Comparison of ENCODE assay signal across 8 mouse cellular contexts in the genomic region with DNA sequence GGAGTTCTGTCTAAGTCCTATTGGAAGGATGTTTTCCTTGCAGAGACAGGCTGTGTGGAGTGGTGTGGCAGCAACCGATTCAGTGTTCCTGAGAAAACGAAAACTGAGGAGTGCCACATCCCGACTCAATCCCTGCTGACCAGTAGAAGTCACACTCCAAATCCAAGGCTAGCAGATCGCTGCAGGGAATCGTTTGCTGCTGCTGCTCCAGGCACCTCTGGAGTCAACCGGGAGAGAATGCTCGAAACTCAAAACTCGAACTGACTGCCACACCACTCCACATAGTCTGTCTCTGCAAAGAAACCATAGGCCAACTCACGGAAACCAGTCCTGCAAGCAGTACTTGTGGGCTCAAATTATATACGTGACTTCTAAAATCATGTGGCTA. TPM values are rescaled to one million over a fixed set of nuclear protein-coding genes. Genes with fewer than 3 reads are reported as not detected.
DNase-seq lines count a peak whose midpoint lies in the region; ATAC-seq and TF ChIP-seq lines count a peak whose summit lies in the region.

No protein-coding gene starts in this region.

- H3K27ac ChIP-seq in layer of hippocampus, adult 2 months = peak overlapping the region; percentile 92
- peak overlapping the region; percentile 97 for H3K27ac ChIP-seq in embryonic facial prominence, embryonic 10.5 days (replicated peaks)
- no peak overlapping the region for H3K27ac ChIP-seq in limb, embryonic 14.5 days (replicated peaks; ENCODE audit: low read depth, low read length)

- peak overlapping the region; percentile 59 for H3K4me2 ChIP-seq in limb, embryonic 14.5 days (replicated peaks; ENCODE audit: low read depth, low read length, severe bottlenecking)
- H3K4me2 ChIP-seq in myocyte (ENCODE audit: low read depth) = peak overlapping the region; percentile 92

- no peak for TF ChIP-seq POLR2A in limb, embryonic 14.5 days (IDR thresholded peaks at IDR 0.05; ENCODE audit: borderline replicate concordance, extremely low read depth, insufficient read depth, insufficient read length)
- TF ChIP-seq POLR2A in myocyte (IDR thresholded peaks at IDR 0.05; ENCODE audit: insufficient read length, low read depth) = no peak

- peak; percentile 5 for ATAC-seq in granulocyte monocyte progenitor cell, adult 5-6 weeks (replicated peaks; ENCODE audit: poor library complexity, severe bottlenecking)
- ATAC-seq in limb, embryonic 14.5 days (ENCODE audit: low FRiP score, low read depth) = 0 out of 2 replicates have a peak, but pooled peaks have one; percentile 1
- ATAC-seq in activated CD4-positive, CD25-positive, alpha-beta regulatory T cell, adult 4 months = no peak

- WGBS in embryonic facial prominence, embryonic 10.5 days = 23% methylated on average over 10 of the region's 10 CpGs
- 23% methylated on average over 10 of the region's 10 CpGs for WGBS in limb, embryonic 14.5 days

- TF ChIP-seq CTCF in layer of hippocampus, adult 2 months (conservative IDR thresholded peaks at IDR 0.05) = no peak

- H3K4me1 ChIP-seq in embryonic facial prominence, embryonic 10.5 days = peaks cover 26% of the 10 kb centered on the region
- H3K4me1 ChIP-seq in limb, embryonic 14.5 days (ENCODE audit: control insufficient read depth, insufficient read depth, low read length) = peaks cover 8% of the 10 kb centered on the region

- peak overlapping the region; percentile 68 for H3K9ac ChIP-seq in limb, embryonic 14.5 days (ENCODE audit: low read depth, low read length, severe bottlenecking)

- no peaks in the 10 kb centered on the region for H3K9me3 ChIP-seq in embryonic facial prominence, embryonic 10.5 days
- H3K9me3 ChIP-seq in limb, embryonic 14.5 days (ENCODE audit: control insufficient read depth, low read length) = no peaks in the 10 kb centered on the region

- H3K27me3 ChIP-seq in embryonic facial prominence, embryonic 10.5 days (replicated peaks; ENCODE audit: low read depth, poor library complexity, severe bottlenecking) = no peaks in the 10 kb centered on the region
- H3K27me3 ChIP-seq in limb, embryonic 14.5 days (ENCODE audit: control insufficient read depth, insufficient read depth, low read length) = no peaks in the 10 kb centered on the region
- no peaks in the 10 kb centered on the region for H3K27me3 ChIP-seq in myocyte (ENCODE audit: control insufficient read depth, insufficient read depth, insufficient read length)

- no peak for DNase-seq in layer of hippocampus, adult 2 months (ENCODE audit: low spot score in 2 of 2)
- DNase-seq in layer of hippocampus, adult 9-11 months = no peak
- DNase-seq in embryonic facial prominence, embryonic 10.5 days (ENCODE audit: low spot score) = no peak
- DNase-seq in limb, embryonic 14.5 days (ENCODE audit: low spot score) = no peak
- DNase-seq in embryo, embryonic 9.5 days (ENCODE audit: extremely low spot score) = no peak

- peaks cover 8% of the 10 kb centered on the region for H3K36me3 ChIP-seq in embryonic facial prominence, embryonic 10.5 days (replicated peaks)
- no peaks in the 10 kb centered on the region for H3K36me3 ChIP-seq in limb, embryonic 14.5 days (ENCODE audit: control insufficient read depth, insufficient read depth, low read length)
- no peaks in the 10 kb centered on the region for H3K36me3 ChIP-seq in myocyte (ENCODE audit: control insufficient read depth, insufficient read depth)

- H3K4me3 ChIP-seq in layer of hippocampus, adult 2 months = peak overlapping the region; percentile 62
- H3K4me3 ChIP-seq in embryonic facial prominence, embryonic 10.5 days = peak overlapping the region; percentile 68
- peak overlapping the region; percentile 55 for H3K4me3 ChIP-seq in limb, embryonic 14.5 days (replicated peaks; ENCODE audit: low read length)
- peak overlapping the region; percentile 73 for H3K4me3 ChIP-seq in myocyte

- peaks cover 5% of the 10 kb centered on the region for H3K79me2 ChIP-seq in myocyte (ENCODE audit: control insufficient read depth, insufficient read depth)

- H3ac ChIP-seq in myocyte (ENCODE audit: control insufficient read depth, insufficient read length) = peak overlapping the region; percentile 41

TF ChIP-seq in myocyte, 11 proteins besides CTCF, POLR2A, EP300 and RAD21:
- TF ChIP-seq USF1 (IDR thresholded peaks at IDR 0.05; ENCODE audit: low read depth) = no peak
- no peak for TF ChIP-seq CEBPB (IDR thresholded peaks at IDR 0.05; ENCODE audit: insufficient read depth, poor library complexity, severe bottlenecking)
- TF ChIP-seq MYOD1 (IDR thresholded peaks at IDR 0.05; ENCODE audit: control insufficient read depth in 1 of 3, insufficient read length in 2 of 3, low read depth in 2 of 3) = no peak
- TF ChIP-seq MAX (IDR thresholded peaks at IDR 0.05; ENCODE audit: low read depth) = no peak
- no peak for TF ChIP-seq SRF (IDR thresholded peaks at IDR 0.05; ENCODE audit: control insufficient read depth, insufficient read length, low read depth)
- no peak for TF ChIP-seq TCF3 (IDR thresholded peaks at IDR 0.05; ENCODE audit: insufficient read length, low read depth)
- no peak for TF ChIP-seq E2F4 (IDR thresholded peaks at IDR 0.05; ENCODE audit: insufficient read depth)
- TF ChIP-seq TCF12 (IDR thresholded peaks at IDR 0.05; ENCODE audit: insufficient read depth, poor library complexity, severe bottlenecking) = no peak
- no peak for TF ChIP-seq REST (IDR thresholded peaks at IDR 0.05; ENCODE audit: insufficient read depth, insufficient read length)
- TF ChIP-seq POLR2AphosphoS2 (IDR thresholded peaks at IDR 0.05; ENCODE audit: insufficient read length, low read depth) = no peak

RNA-seq across cellular contexts. Expression of a gene that starts 0.4 kb away (rescaled TPM):
- 1 to 10 TPM; 3.8 to 4.5 TPM for total RNA-seq in layer of hippocampus, adult 2 months (2021)
- polyA plus RNA-seq in embryonic facial prominence, embryonic 10.5 days (2016; fragmentation: Nextera tagmentation; extraction: Ambion mirVana) = 16.4 and 16.5 TPM in 2 replicates
- total RNA-seq in granulocyte monocyte progenitor cell, adult 5-6 weeks (2014; fragmentation: Nextera tagmentation) = 2.3 and 11.5 TPM in 2 replicates
- total RNA-seq in granulocyte monocyte progenitor cell, adult 5-6 weeks (2017) = 5.5 and 7.2 TPM in 2 replicates
- polyA plus RNA-seq in limb, embryonic 14.5 days (2012; rRNA removed) = 11.1 and 13.9 TPM in 2 replicates
- polyA plus RNA-seq in limb, embryonic 14.5 days (2014; fragmentation: Nextera tagmentation; extraction: Ambion mirVana) = 8.7 and 8.9 TPM in 2 replicates
- 4.0 TPM for polyA plus RNA-seq in myocyte (2012; fragmentation: generic; extraction: Trizol)
- polyA plus RNA-seq in activated CD4-positive, CD25-positive, alpha-beta regulatory T cell, adult 4 months (2017; shearing (Covaris generic)) = 1 to 10 TPM; 4.0 to 4.8 TPM

RNA-seq across cellular contexts. Expression of a gene that starts 47.3 kb away (rescaled TPM):
- 10 to 100 TPM; 16.0 to 16.4 TPM for total RNA-seq in layer of hippocampus, adult 2 months (2021)
- 120 and 123 TPM in 2 replicates for polyA plus RNA-seq in embryonic facial prominence, embryonic 10.5 days (2016; fragmentation: Nextera tagmentation; extraction: Ambion mirVana)
- total RNA-seq in granulocyte monocyte progenitor cell, adult 5-6 weeks (2014; fragmentation: Nextera tagmentation) = 54.9 and 65.5 TPM in 2 replicates
- total RNA-seq in granulocyte monocyte progenitor cell, adult 5-6 weeks (2017) = 77.7 and 82.8 TPM in 2 replicates
- 61.8 and 67.2 TPM in 2 replicates for polyA plus RNA-seq in limb, embryonic 14.5 days (2012; rRNA removed)
- 121 TPM in 2 replicates for polyA plus RNA-seq in limb, embryonic 14.5 days (2014; fragmentation: Nextera tagmentation; extraction: Ambion mirVana)
- 78.3 TPM for polyA plus RNA-seq in myocyte (2012; fragmentation: generic; extraction: Trizol)
- 100 to 1,000 TPM; 115 to 134 TPM for polyA plus RNA-seq in activated CD4-positive, CD25-positive, alpha-beta regulatory T cell, adult 4 months (2017; shearing (Covaris generic))
